Mouse (Mus musculus): ENCODE measurements around the gene Gpr35.

Gene Gpr35

GRCm38 (mm10) chr1:92950607-92951006 is at the start of gene Gpr35:
Gpr35 (plus strand) TSS chr1:92950865.
- no peak for DNase-seq (ENCODE audit: low read depth, low spot score)

- no peak for DNase-seq (ENCODE audit: low read depth, low spot score)
These were observed 47.9 kb upstream of the Gpr35 start, which contains the start of gene Ankmy1 for GRCm38 (mm10) chr1:92902786-92903185. Ankmy1 (minus strand) TSS chr1:92902906.

GRCm38 (mm10) chr1:92903627-92904026 is 47.0 kb upstream of the Gpr35 start:
- no peak for DNase-seq (ENCODE audit: low read depth, low spot score)

GRCm38 (mm10) chr1:92905703-92906310 is 44.9 kb upstream of the Gpr35 start:
- no peak for DNase-seq (ENCODE audit: low read depth, low spot score)

GRCm38 (mm10) chr1:92906779-92907631 is 43.7 kb upstream of the Gpr35 start, which contains the start of gene Dusp28:
Dusp28 (plus strand) TSS chr1:92906981.
- DNase-seq (ENCODE audit: low read depth, low spot score) = peak; percentile 71

- DNase-seq (ENCODE audit: low read depth, low spot score) = no peak
These were observed 42.9 kb upstream of the Gpr35 start for GRCm38 (mm10) chr1:92907632-92908360.

GRCm38 (mm10) chr1:92908664-92909063 is 42.0 kb upstream of the Gpr35 start:
- no peak for DNase-seq (ENCODE audit: low read depth, low spot score)

- DNase-seq (ENCODE audit: low read depth, low spot score) = no peak
These were observed 41.6 kb upstream of the Gpr35 start for GRCm38 (mm10) chr1:92909068-92909467.

GRCm38 (mm10) chr1:92910239-92910885 is 40.3 kb upstream of the Gpr35 start, which contains the start of gene Rnpepl1:
Rnpepl1 (plus strand) TSS chr1:92910783.
- DNase-seq (ENCODE audit: low read depth, low spot score) = peak; percentile 42

- no peak for DNase-seq (ENCODE audit: low read depth, low spot score)
These were observed 39.5 kb upstream of the Gpr35 start for GRCm38 (mm10) chr1:92910925-92911720.

GRCm38 (mm10) chr1:92911721-92912138 is 38.9 kb upstream of the Gpr35 start:
- no peak for DNase-seq (ENCODE audit: low read depth, low spot score)

- DNase-seq (ENCODE audit: low read depth, low spot score) = no peak
These were observed 38.4 kb upstream of the Gpr35 start for GRCm38 (mm10) chr1:92912286-92912685.

- DNase-seq (ENCODE audit: low read depth, low spot score) = no peak
These were observed 36.4 kb upstream of the Gpr35 start for GRCm38 (mm10) chr1:92914239-92914638.

GRCm38 (mm10) chr1:92914993-92915392 is 35.7 kb upstream of the Gpr35 start:
- DNase-seq (ENCODE audit: low read depth, low spot score) = no peak

- DNase-seq (ENCODE audit: low read depth, low spot score) = no peak
These were observed 33.9 kb upstream of the Gpr35 start for GRCm38 (mm10) chr1:92916725-92917124.

GRCm38 (mm10) chr1:92919151-92919550 is 31.5 kb upstream of the Gpr35 start:
- DNase-seq (ENCODE audit: low read depth, low spot score) = no peak

GRCm38 (mm10) chr1:92919775-92920174 is 30.9 kb upstream of the Gpr35 start:
- no peak for DNase-seq (ENCODE audit: low read depth, low spot score)

- DNase-seq (ENCODE audit: low read depth, low spot score) = no peak
These were observed 30.0 kb upstream of the Gpr35 start for GRCm38 (mm10) chr1:92920474-92921200.

GRCm38 (mm10) chr1:92921496-92921895 is 29.2 kb upstream of the Gpr35 start:
- no peak for DNase-seq (ENCODE audit: low read depth, low spot score)

- no peak for DNase-seq (ENCODE audit: low read depth, low spot score)
These were observed 20.4 kb upstream of the Gpr35 start for GRCm38 (mm10) chr1:92930171-92930706.
